Mouse (Mus musculus) neural tube, embryonic 12.5 days (tissue): ENCODE measurements at regions not wholly inside any gene's neighbourhood (a gene's known extent, or its start where the extent isn't known, plus 50 kb on each side); places are given as distances from the start of the nearest gene placed in this dataset.

Experiments used
- ATAC-seq: fragments of 200-750 bp; cut with Nextera tagmentation; 2 replicates; pipeline ENCODE4 v1.8.0; 2017; ENCODE audit warnings: low read depth, mild to moderate bottlenecking, moderate TSS enrichment, moderate library complexity; ENCODE audit not compliant: low FRiP score
- H3K27ac ChIP-seq: fragments of 300-500 bp; sonication (generic); 2 replicates; pipeline ENCODE4 v1.5.1; 2016
- H3K27me3 ChIP-seq: fragments of 300-500 bp; sonication (generic); replicated peaks from 2 replicates; pipeline ENCODE4 v1.6.1; 2016; ENCODE audit warnings: mild to moderate bottlenecking
- H3K36me3 ChIP-seq: fragments of 300-500 bp; sonication (generic); 2 replicates; pipeline ENCODE4 v1.6.1; 2016; ENCODE audit warnings: mild to moderate bottlenecking
- H3K4me1 ChIP-seq: fragments of 300-500 bp; sonication (generic); 2 replicates; pipeline ENCODE4 v1.6.1; 2016
- H3K4me2 ChIP-seq: fragments of 300-500 bp; sonication (generic); replicated peaks from 2 replicates; pipeline ENCODE4 v1.6.1; 2016; ENCODE audit warnings: mild to moderate bottlenecking
- H3K4me3 ChIP-seq: fragments of 300-500 bp; sonication (generic); 2 replicates; pipeline ENCODE4 v1.5.1; 2016
- H3K9ac ChIP-seq: fragments of 300-500 bp; sonication (generic); 2 replicates; pipeline ENCODE4 v1.6.1; 2016; ENCODE audit warnings: mild to moderate bottlenecking
- H3K9me3 ChIP-seq: fragments of 300-500 bp; sonication (generic); 2 replicates; pipeline ENCODE4 v1.6.1; 2016; ENCODE audit warnings: mild to moderate bottlenecking
- WGBS: fragments of 180-500 bp; shearing (Covaris S2); methylation state at CpG from one replicate; pipeline ENCODE4 v1.1.7; 2016; 5-methylcytosine and 5-hydroxymethylcytosine counted together

GRCm38 (mm10) chr6:100421706-100422578 lies 134.7 kb upstream of the Rybp start:
- Histone ChIP-seq H3K4me3 (no peak overlapping the region), H3K9ac (no peak overlapping the region), H3K4me1 (peaks cover 19% of the 10 kb centered on the region; the same call in 1 of the 2 replicates), H3K27ac (no peak overlapping the region), H3K36me3 (no peaks in the 10 kb centered on the region), H3K9me3 (no peaks in the 10 kb centered on the region), H3K27me3 (0 out of 2 replicates have a peak, but pooled peaks cover 7% of the 10 kb centered on the region), H3K4me2 (peak overlapping the region; percentile 36)
- whole genome bisulfite sequencing = 3% methylated on average over 24 of the region's 24 CpGs
- ATAC-seq = peak; percentile 71

- Histone ChIP-seq H3K9me3 (no peaks in the 10 kb centered on the region), H3K4me2 (no peak overlapping the region), H3K4me3 (no peak overlapping the region), H3K27me3 (0 out of 2 replicates have a peak, but pooled peaks cover 11% of the 10 kb centered on the region), H3K36me3 (no peaks in the 10 kb centered on the region), H3K4me1 (peaks cover 19% of the 10 kb centered on the region; the same call in 1 of the 2 replicates), H3K9ac (no peak overlapping the region), H3K27ac (no peak overlapping the region)
- 43% methylated on average over 3 of the region's 3 CpGs for WGBS
- no peak for ATAC-seq
Observed at GRCm38 (mm10) chr6:100420602-100421001, 133.3 kb upstream of the Rybp start.

- no peak overlapping the region for H3K4me2 ChIP-seq
- H3K36me3 ChIP-seq = no peaks in the 10 kb centered on the region
- H3K9me3 ChIP-seq = no peaks in the 10 kb centered on the region
- H3K27me3 ChIP-seq = 0 out of 2 replicates have a peak, but pooled peaks cover 11% of the 10 kb centered on the region
- H3K9ac ChIP-seq = no peak overlapping the region
- no peak for ATAC-seq
- H3K4me3 ChIP-seq = no peak overlapping the region
- WGBS = 55% methylated on average over 7 of the region's 7 CpGs
- H3K27ac ChIP-seq = no peak overlapping the region
- H3K4me1 ChIP-seq = peaks cover 19% of the 10 kb centered on the region; the same call in 1 of the 2 replicates
Observed at GRCm38 (mm10) chr6:100419782-100420540, 132.7 kb upstream of the Rybp start.

- Histone ChIP-seq H3K4me1 (peaks cover 9% of the 10 kb centered on the region; the same call in 1 of the 2 replicates), H3K9ac (no peak overlapping the region), H3K36me3 (no peaks in the 10 kb centered on the region), H3K9me3 (no peaks in the 10 kb centered on the region), H3K27me3 (0 out of 2 replicates have a peak, but pooled peaks cover 7% of the 10 kb centered on the region), H3K4me3 (no peak overlapping the region), H3K27ac (no peak overlapping the region), H3K4me2 (no peak overlapping the region)
- ATAC-seq = no peak
- WGBS = 82% methylated on average over 8 of the region's 8 CpGs
Observed at GRCm38 (mm10) chr6:100416046-100416445, 128.8 kb upstream of the Rybp start.

- Histone ChIP-seq H3K9ac (no peak overlapping the region), H3K36me3 (no peaks in the 10 kb centered on the region), H3K9me3 (no peaks in the 10 kb centered on the region), H3K4me1 (peaks cover 7% of the 10 kb centered on the region; the same call in 1 of the 2 replicates), H3K27me3 (0 out of 2 replicates have a peak, but pooled peaks cover 5% of the 10 kb centered on the region), H3K27ac (no peak overlapping the region), H3K4me2 (no peak overlapping the region), H3K4me3 (no peak overlapping the region)
- no peak for ATAC-seq
- 65% methylated on average over 7 of the region's 7 CpGs for WGBS
Observed at GRCm38 (mm10) chr6:100415514-100415913, 128.2 kb upstream of the Rybp start.

- 71% methylated on average over 4 of the region's 4 CpGs for WGBS
- Histone ChIP-seq H3K27ac (no peak overlapping the region), H3K4me2 (no peak overlapping the region), H3K27me3 (0 out of 2 replicates have a peak, but pooled peaks cover 4% of the 10 kb centered on the region), H3K9ac (no peak overlapping the region), H3K36me3 (no peaks in the 10 kb centered on the region), H3K4me1 (0 out of 2 replicates have a peak, but pooled peaks cover under 1% of the 10 kb centered on the region), H3K9me3 (no peaks in the 10 kb centered on the region), H3K4me3 (no peak overlapping the region)
- ATAC-seq = no peak
Observed at GRCm38 (mm10) chr6:100414836-100415235, 127.6 kb upstream of the Rybp start.

- no peak for ATAC-seq
- 0 out of 2 replicates have a peak, but pooled peaks cover 4% of the 10 kb centered on the region for H3K27me3 ChIP-seq
- WGBS = 24% methylated on average over 5 of the region's 5 CpGs
Observed at GRCm38 (mm10) chr6:100412486-100412885, 125.2 kb upstream of the Rybp start.

GRCm38 (mm10) chr6:100411968-100412367 lies 124.7 kb upstream of the Rybp start:
- Histone ChIP-seq H3K36me3 (no peaks in the 10 kb centered on the region), H3K4me1 (no peaks in the 10 kb centered on the region), H3K27ac (no peak overlapping the region), H3K9ac (no peak overlapping the region), H3K9me3 (no peaks in the 10 kb centered on the region), H3K4me2 (no peak overlapping the region), H3K4me3 (no peak overlapping the region), H3K27me3 (0 out of 2 replicates have a peak, but pooled peaks cover 4% of the 10 kb centered on the region)
- no peak for ATAC-seq
- WGBS = 76% methylated on average over 4 of the region's 4 CpGs

More at GRCm38 (mm10) chr6:100412486-100412885, 125.2 kb upstream of the Rybp start:
- Histone ChIP-seq H3K9ac (no peak overlapping the region), H3K4me2 (no peak overlapping the region), H3K36me3 (no peaks in the 10 kb centered on the region), H3K4me1 (no peaks in the 10 kb centered on the region), H3K4me3 (no peak overlapping the region), H3K27ac (no peak overlapping the region), H3K9me3 (no peaks in the 10 kb centered on the region)

- Histone ChIP-seq H3K9me3 (no peaks in the 10 kb centered on the region), H3K4me1 (no peaks in the 10 kb centered on the region), H3K27ac (no peak overlapping the region), H3K36me3 (no peaks in the 10 kb centered on the region), H3K27me3 (no peaks in the 10 kb centered on the region), H3K4me2 (no peak overlapping the region), H3K4me3 (no peak overlapping the region), H3K9ac (no peak overlapping the region)
- ATAC-seq = no peak
- WGBS = 96% methylated on average over 8 of the region's 8 CpGs
Observed at GRCm38 (mm10) chr6:100410067-100410631, 122.9 kb upstream of the Rybp start.

- Histone ChIP-seq H3K4me3 (no peak overlapping the region), H3K4me2 (no peak overlapping the region), H3K9me3 (no peaks in the 10 kb centered on the region), H3K36me3 (no peaks in the 10 kb centered on the region), H3K4me1 (no peaks in the 10 kb centered on the region), H3K27ac (no peak overlapping the region), H3K9ac (no peak overlapping the region), H3K27me3 (no peaks in the 10 kb centered on the region)
- ATAC-seq = no peak
- WGBS = 88% methylated on average over 8 of the region's 8 CpGs
Observed at GRCm38 (mm10) chr6:100408826-100409225, 121.5 kb upstream of the Rybp start.

GRCm38 (mm10) chr6:100406504-100406903 lies 119.2 kb upstream of the Rybp start:
- Histone ChIP-seq H3K27me3 (no peaks in the 10 kb centered on the region), H3K4me2 (no peak overlapping the region), H3K36me3 (no peaks in the 10 kb centered on the region), H3K9ac (no peak overlapping the region), H3K9me3 (no peaks in the 10 kb centered on the region), H3K4me1 (no peaks in the 10 kb centered on the region), H3K4me3 (no peak overlapping the region), H3K27ac (no peak overlapping the region)
- ATAC-seq = no peak
- WGBS = 85% methylated on average over 4 of the region's 4 CpGs

- Histone ChIP-seq H3K4me1 (no peaks in the 10 kb centered on the region), H3K27ac (no peak overlapping the region), H3K9ac (no peak overlapping the region), H3K36me3 (no peaks in the 10 kb centered on the region), H3K9me3 (no peaks in the 10 kb centered on the region), H3K4me3 (no peak overlapping the region), H3K4me2 (no peak overlapping the region), H3K27me3 (no peaks in the 10 kb centered on the region)
- 90% methylated on average over 3 of the region's 3 CpGs for WGBS
- no peak for ATAC-seq
Observed at GRCm38 (mm10) chr6:100404161-100404560, 116.9 kb upstream of the Rybp start.
